Mouse (Mus musculus) neutrophil, adult 5-6 weeks (primary cell): ENCODE measurements around the gene Znhit2. TPM values are rescaled to one million over a fixed set of nuclear protein-coding genes. Genes with fewer than 3 reads are reported as not detected.

Experiments used
- total RNA-seq: library from RNA; stranded (forward); fragments of 200-1000 nt; gene quantifications from 2 replicates; pipeline ENCODE4 v1.2.3, GENCODE M21; 2017

The Znhit2 gene
- total RNA-seq, 1 experiment from 2014 or later = 20.3 TPM

Other genes with a start within 250 kb of the Znhit2 start
- 32.9 and 38.6 TPM in 2 replicates for gene Frmd8, start 185.9 kb upstream of the Znhit2 start, total RNA-seq
- 56.6 and 64.7 TPM in 2 replicates for gene Slc25a45, start 183.4 kb upstream of the Znhit2 start, total RNA-seq
- gene Tigd3, start 167.0 kb upstream of the Znhit2 start, total RNA-seq = 1.4 and 1.5 TPM in 2 replicates
- gene Dpf2, start 148.2 kb upstream of the Znhit2 start, total RNA-seq = 80.0 and 104 TPM in 2 replicates
- 3.8 and 4.8 TPM in 2 replicates for gene Cdc42ep2, start 136.4 kb upstream of the Znhit2 start, total RNA-seq
- gene Pola2, start 97.0 kb upstream of the Znhit2 start, total RNA-seq = 32.8 and 36.8 TPM in 2 replicates
- gene Slc22a20, start 75.0 kb upstream of the Znhit2 start, total RNA-seq = 0.47 and 1.1 TPM in 2 replicates
- 142 and 147 TPM in 2 replicates for gene Capn1, start 45.3 kb upstream of the Znhit2 start, total RNA-seq
- gene Syvn1, start 14.6 kb upstream of the Znhit2 start, total RNA-seq = 42.1 and 45.3 TPM in 2 replicates
- 28.7 and 29.2 TPM in 2 replicates for gene Mrpl49, start 3.4 kb upstream of the Znhit2 start, total RNA-seq
- 2,994 and 3,021 TPM in 2 replicates for gene Fau, start 3.3 kb upstream of the Znhit2 start, total RNA-seq
- gene Tm7sf2, start 7.2 kb downstream of the Znhit2 start, total RNA-seq = 5.6 and 8.1 TPM in 2 replicates
- gene Vps51, start 16.0 kb downstream of the Znhit2 start, total RNA-seq = 67.0 and 73.7 TPM in 2 replicates
- 1.5 TPM in 1 of 2 replicates, not detected in the other for gene Tmem262, start 18.8 kb downstream of the Znhit2 start, total RNA-seq
- gene Gm28374, start 21.1 kb downstream of the Znhit2 start, total RNA-seq = 0.74 TPM in 1 of 2 replicates, not detected in the other
- gene Zfpl1, start 23.8 kb downstream of the Znhit2 start, total RNA-seq = 51.9 and 52.8 TPM in 2 replicates
- 0.35 TPM in 1 of 2 replicates, not detected in the other for gene Cdca5, start 23.8 kb downstream of the Znhit2 start, total RNA-seq
- gene AC131692.1, start 33.2 kb downstream of the Znhit2 start, total RNA-seq = not detected in 2 replicates
- not detected in 2 replicates for gene Naaladl1, start 44.6 kb downstream of the Znhit2 start, total RNA-seq
- 2.2 and 3.1 TPM in 2 replicates for gene Sac3d1, start 57.5 kb downstream of the Znhit2 start, total RNA-seq
- gene Snx15, start 67.1 kb downstream of the Znhit2 start, total RNA-seq = 9.1 and 9.8 TPM in 2 replicates
- 1.2 TPM in 1 of 2 replicates, not detected in the other for gene Batf2, start 79.8 kb downstream of the Znhit2 start, total RNA-seq
- 14.0 and 15.2 TPM in 2 replicates for gene Arl2, start 80.4 kb downstream of the Znhit2 start, total RNA-seq
- not detected in 2 replicates for gene Majin, start 123.2 kb downstream of the Znhit2 start, total RNA-seq
- gene Gpha2, start 165.2 kb downstream of the Znhit2 start, total RNA-seq = not detected in 2 replicates
- gene Ppp2r5b, start 174.7 kb downstream of the Znhit2 start, total RNA-seq = 21.8 and 22.1 TPM in 2 replicates
- gene Atg2a, start 180.5 kb downstream of the Znhit2 start, total RNA-seq = 43.0 and 49.3 TPM in 2 replicates
- 126 and 148 TPM in 2 replicates for gene Ehd1, start 215.5 kb downstream of the Znhit2 start, total RNA-seq
- gene Cdc42bpg, start 245.3 kb downstream of the Znhit2 start, total RNA-seq = 4.4 and 10.9 TPM in 2 replicates